In the genomic region with DNA sequence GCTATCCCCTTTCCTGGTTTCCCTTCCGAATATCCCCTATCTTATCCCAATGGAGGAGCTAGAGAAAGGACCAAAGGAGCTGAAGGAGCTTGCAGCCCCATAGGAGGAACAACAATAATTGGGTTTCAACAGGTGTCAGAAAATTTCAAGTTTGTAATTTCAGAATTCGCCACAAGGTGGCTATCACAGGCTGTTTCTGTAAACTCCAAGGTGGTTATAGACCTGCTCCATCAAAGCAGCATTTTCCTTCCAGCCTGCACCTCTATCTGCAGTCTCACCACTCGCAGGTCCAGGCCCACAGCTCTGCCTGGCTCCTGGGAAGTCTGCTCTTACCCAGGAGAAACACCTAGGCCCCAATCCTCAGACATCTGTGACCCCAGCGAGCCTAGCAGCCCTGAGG, we compare ENCODE assay signal across 9 mouse cellular contexts. TPM values are rescaled to one million over a fixed set of nuclear protein-coding genes. Genes with fewer than 3 reads are reported as not detected.
DNase-seq lines count a peak whose midpoint lies in the region; ATAC-seq lines count a peak whose summit lies in the region.
"Had no signal": no experiment of that assay in that cellular context is flagged by ENCODE, and none has a peak within 500 bp of the region (broad histone marks: within the 10 kb centered on the region; RNA-seq: fewer than 3 reads in every experiment).

No protein-coding gene starts in this region.

- H3K4me2 ChIP-seq in liver, embryonic 11.5 days: no peak overlapping the region
- H3K4me2 ChIP-seq in liver, embryonic 12.5 days: no peak overlapping the region

- no peaks in the 10 kb centered on the region for H3K9me3 ChIP-seq in liver, embryonic 11.5 days (ENCODE audit: control insufficient read depth, low read length)
- no peaks in the 10 kb centered on the region for H3K9me3 ChIP-seq in liver, embryonic 12.5 days (replicated peaks)

- 8% methylated on average over 4 of the region's 4 CpGs for WGBS in liver, embryonic 11.5 days
- 10% methylated on average over 4 of the region's 4 CpGs for WGBS in liver, embryonic 12.5 days (ENCODE audit: insufficient replicate concordance)

- no peak for DNase-seq in liver, embryonic 11.5 days (ENCODE audit: low spot score)
- DNase-seq in NIH3T3 (ENCODE audit: low read depth): peak; percentile 79
- DNase-seq in hindlimb bud, embryonic 11.5 days (ENCODE audit: extremely low spot score, low read depth, low spot score): peak; percentile 69
- peak; percentile 22 to 78 for DNase-seq in left cerebral cortex, adult 9 months (ENCODE audit: low spot score in 2 of 2)
- DNase-seq in neural tube, embryonic 10.5 days (ENCODE audit: extremely low spot score, low spot score): peak; percentile 13
- peak; percentile 7 for DNase-seq in yolk sac, embryonic 10.5 days (ENCODE audit: low spot score)

- no peaks in the 10 kb centered on the region for H3K36me3 ChIP-seq in liver, embryonic 11.5 days (ENCODE audit: control insufficient read depth, insufficient read depth, low read length)
- no peaks in the 10 kb centered on the region for H3K36me3 ChIP-seq in liver, embryonic 12.5 days

- no peaks in the 10 kb centered on the region for H3K27me3 ChIP-seq in liver, embryonic 11.5 days (replicated peaks; ENCODE audit: control insufficient read depth, insufficient read depth, low read length)
- no peaks in the 10 kb centered on the region for H3K27me3 ChIP-seq in liver, embryonic 12.5 days (replicated peaks)

- no peak overlapping the region for H3K4me3 ChIP-seq in liver, embryonic 11.5 days (ENCODE audit: low read depth, low read length)
- H3K4me3 ChIP-seq in liver, embryonic 12.5 days: no peak overlapping the region

- H3K9ac ChIP-seq in liver, embryonic 11.5 days (ENCODE audit: low read depth, low read length): no peak overlapping the region
- no peak overlapping the region for H3K9ac ChIP-seq in liver, embryonic 12.5 days

- H3K4me1 ChIP-seq in liver, embryonic 11.5 days (replicated peaks; ENCODE audit: control insufficient read depth, insufficient read depth, low read length): no peaks in the 10 kb centered on the region
- no peaks in the 10 kb centered on the region for H3K4me1 ChIP-seq in liver, embryonic 12.5 days

- ATAC-seq in liver, embryonic 11.5 days (replicated peaks; ENCODE audit: low FRiP score): peak; percentile 36; the same call in 1 of the 2 replicates
- no peak for ATAC-seq in liver, embryonic 12.5 days
- peak; percentile 90; the same call in 1 of the 2 replicates for ATAC-seq in common myeloid progenitor, adult 5-6 weeks (replicated peaks; ENCODE audit: low read depth, poor library complexity, severe bottlenecking)

- H3K27ac ChIP-seq in liver, embryonic 11.5 days (ENCODE audit: low read depth, low read length): no peak overlapping the region
- H3K27ac ChIP-seq in liver, embryonic 12.5 days: no peak overlapping the region

RNA-seq across cellular contexts. Expression of a gene that starts 10.6 kb away (rescaled TPM):
- not detected in 2 replicates for polyA plus RNA-seq in liver, embryonic 11.5 days (2014; fragmentation: Nextera tagmentation; extraction: Ambion mirVana)
- not detected in 2 replicates for polyA plus RNA-seq in liver, embryonic 12.5 days (2016; fragmentation: Nextera tagmentation; extraction: Ambion mirVana)
- total RNA-seq in common myeloid progenitor, adult 5-6 weeks (2017): not detected in 2 replicates
- polyA plus RNA-seq: stomach, embryonic 14.5 days had no signal

RNA-seq across cellular contexts. Expression of a gene that starts 15.9 kb away (rescaled TPM):
- polyA plus RNA-seq in liver, embryonic 11.5 days (2014; fragmentation: Nextera tagmentation; extraction: Ambion mirVana): not detected in 2 replicates
- polyA plus RNA-seq in liver, embryonic 12.5 days (2016; fragmentation: Nextera tagmentation; extraction: Ambion mirVana): not detected in 2 replicates
- not detected in 2 replicates for total RNA-seq in common myeloid progenitor, adult 5-6 weeks (2017)
- polyA plus RNA-seq: stomach, embryonic 14.5 days had no signal

RNA-seq across cellular contexts. Expression of a gene that starts 39.6 kb away (rescaled TPM):
- polyA plus RNA-seq in liver, embryonic 11.5 days (2014; fragmentation: Nextera tagmentation; extraction: Ambion mirVana): not detected in 2 replicates
- not detected in 2 replicates for polyA plus RNA-seq in liver, embryonic 12.5 days (2016; fragmentation: Nextera tagmentation; extraction: Ambion mirVana)
- not detected in 2 replicates for total RNA-seq in common myeloid progenitor, adult 5-6 weeks (2017)
- polyA plus RNA-seq: stomach, embryonic 14.5 days had no signal

RNA-seq across cellular contexts. Expression of a gene that starts 46.2 kb away (rescaled TPM):
- polyA plus RNA-seq in liver, embryonic 11.5 days (2014; fragmentation: Nextera tagmentation; extraction: Ambion mirVana): not detected in 2 replicates
- polyA plus RNA-seq in liver, embryonic 12.5 days (2016; fragmentation: Nextera tagmentation; extraction: Ambion mirVana): not detected in 2 replicates
- not detected in 2 replicates for total RNA-seq in common myeloid progenitor, adult 5-6 weeks (2017)
- polyA plus RNA-seq: stomach, embryonic 14.5 days had no signal
